Mouse (Mus musculus): Measurements from ENCODE around the gene Ssb. TPM values are rescaled to one million over a fixed set of nuclear protein-coding genes. Genes with fewer than 3 reads are reported as not detected.

Ssb gene
- total RNA-seq, 2 experiments from 2014 or later, result 67.5 to 78.6 TPM

- intact Hi-C loops (cut with DNase I; ENCODE audit: low total_unique reads), result no loop called here
- no peak for DNase-seq
Measured at GRCm38 (mm10) chr2:69917301-69917700, 55.9 kb downstream of the Ssb start.

Other genes starting within 250 kb of the Ssb start
- 1 to 10 TPM; 2.8 to 4.2 TPM for gene Bbs5, start 214.4 kb upstream of the Ssb start, total RNA-seq (2021)
- gene Klhl41, start 191.4 kb upstream of the Ssb start, total RNA-seq (2021), result 100 to 1,000 TPM; 474 to 551 TPM
- gene Fastkd1, start 148.0 kb upstream of the Ssb start, total RNA-seq (2021), result 10 to 100 TPM; 11.8 to 14.7 TPM
- gene Ppig, start 139.0 kb upstream of the Ssb start, total RNA-seq (2021), result 10 to 100 TPM; 26.7 to 31.9 TPM
- under 1 TPM; 0.29 to 0.40 TPM for gene Ccdc173, start 72.0 kb upstream of the Ssb start, total RNA-seq (2021)
- 10 to 100 TPM in 1 of 2 experiments, 1 to 10 TPM in 1; 9.2 to 10.5 TPM for gene Phospho2, start 71.9 kb upstream of the Ssb start, total RNA-seq (2021)
- 10 to 100 TPM; 16.4 to 18.4 TPM for gene Klhl23, start 39.6 kb upstream of the Ssb start, total RNA-seq (2021)
- 10 to 100 TPM; 18.0 to 19.2 TPM for gene Mettl5, start 24.1 kb downstream of the Ssb start, total RNA-seq (2021)
- 100 to 1,000 TPM; 108 to 118 TPM for gene Ubr3, start 35.7 kb downstream of the Ssb start, total RNA-seq (2021)
- not detected for gene Myo3b, start 177.6 kb downstream of the Ssb start, total RNA-seq (2021)